Mouse (Mus musculus) ES-E14 (cell line): ENCODE results near the gene Fbxo33. TPM values are rescaled to one million over a fixed set of nuclear protein-coding genes. Genes with fewer than 3 reads are reported as not detected.

Experiments used
- DNase-seq: peaks from one replicate; pipeline ENCODE4 v3.0.0-alpha.2; 2013; ENCODE audit warnings: low read depth, low spot score
- H3K27ac ChIP-seq: 2 replicates; pipeline ENCODE4 v1.5.1; 2012; ENCODE audit warnings: low read depth, mild to moderate bottlenecking, low read length, moderate library complexity, mixed read lengths; ENCODE audit not compliant: poor library complexity, insufficient read depth, severe bottlenecking
- H3K36me3 ChIP-seq: 2 replicates; pipeline ENCODE4 v1.6.1; 2012; ENCODE audit warnings: mild to moderate bottlenecking, low read length, moderate library complexity, mixed read lengths; ENCODE audit not compliant: control insufficient read depth, poor library complexity, insufficient read depth, severe bottlenecking
- H3K4me1 ChIP-seq, 2 experiments: fragments of 150-350 bp in 1 of 2; sonication (generic) in 1 of 2; 2 replicates each; pipeline ENCODE4 v1.6.1; 2012; ENCODE audit warnings: low read length in 2 of 2, mild to moderate bottlenecking in 1 of 2, mixed read lengths in 1 of 2; ENCODE audit not compliant: control insufficient read depth in 2 of 2, insufficient read depth in 2 of 2, poor library complexity in 1 of 2
- H3K4me3 ChIP-seq, 2 experiments: fragments of 150-350 bp in 1 of 2; sonication (generic) in 1 of 2; 2 replicates each; pipeline ENCODE4 v1.5.1; 2012; ENCODE audit warnings: low read length in 2 of 2, low read depth in 1 of 2, mild to moderate bottlenecking in 1 of 2, mixed read lengths in 1 of 2; ENCODE audit not compliant: insufficient read depth in 1 of 2, poor library complexity in 1 of 2, severe bottlenecking in 1 of 2
- H3K9ac ChIP-seq: 2 replicates; pipeline ENCODE4 v1.6.1; 2012; ENCODE audit warnings: low read depth, mild to moderate bottlenecking, low read length, mixed read lengths; ENCODE audit not compliant: poor library complexity, insufficient read depth, severe bottlenecking
- H3K9me3 ChIP-seq: fragments of 150-350 bp; sonication (generic); 2 replicates; pipeline ENCODE4 v1.6.1; 2012; ENCODE audit warnings: low read depth, mild to moderate bottlenecking, low read length; ENCODE audit not compliant: control insufficient read depth, insufficient read depth
- CHD2 ChIP-seq: IDR thresholded peaks from 2 replicates; pipeline ENCODE4 v1.6.1; 2014; ENCODE audit warnings: mild to moderate bottlenecking, low read depth, low read length, inconsistent platforms
- HCFC1 ChIP-seq: IDR thresholded peaks from 2 replicates; pipeline ENCODE4 v1.6.1; 2012; ENCODE audit warnings: low read length, inconsistent platforms, borderline replicate concordance; ENCODE audit not compliant: insufficient read depth
- MAFK ChIP-seq: IDR thresholded peaks from 2 replicates; pipeline ENCODE4 v1.6.1; 2014; ENCODE audit warnings: mild to moderate bottlenecking, low read depth, low read length, inconsistent platforms; ENCODE audit not compliant: insufficient read depth
- ZC3H11A ChIP-seq: IDR thresholded peaks from 2 replicates; pipeline ENCODE4 v1.6.1; 2012; ENCODE audit warnings: low read depth, mild to moderate bottlenecking, inconsistent platforms, low read length, borderline replicate concordance
- ZNF384 ChIP-seq: IDR thresholded peaks from 2 replicates; pipeline ENCODE4 v1.6.1; 2012; ENCODE audit warnings: low read depth, low read length, inconsistent platforms
- in situ Hi-C, 2 experiments: fragments of 600-800 bp; cut with MboI; formaldehyde crosslinking; loops; one replicate each; pipeline ENCODE4 v1.15.1; 2025; ENCODE audit warnings: low sequenced_read_pairs in 2 of 2, inconsistent platforms in 1 of 2; ENCODE audit not compliant: unreplicated experiment in 2 of 2
- total RNA-seq: library from RNA; depleted of rRNA; stranded (reverse); fragments of 300-350 nt; gene quantifications from 2 replicates; pipeline ENCODE4 v1.2.3, GENCODE M21; 2012

Gene Fbxo33
- total RNA-seq, 1 experiment = 41.5 TPM

DNA sequence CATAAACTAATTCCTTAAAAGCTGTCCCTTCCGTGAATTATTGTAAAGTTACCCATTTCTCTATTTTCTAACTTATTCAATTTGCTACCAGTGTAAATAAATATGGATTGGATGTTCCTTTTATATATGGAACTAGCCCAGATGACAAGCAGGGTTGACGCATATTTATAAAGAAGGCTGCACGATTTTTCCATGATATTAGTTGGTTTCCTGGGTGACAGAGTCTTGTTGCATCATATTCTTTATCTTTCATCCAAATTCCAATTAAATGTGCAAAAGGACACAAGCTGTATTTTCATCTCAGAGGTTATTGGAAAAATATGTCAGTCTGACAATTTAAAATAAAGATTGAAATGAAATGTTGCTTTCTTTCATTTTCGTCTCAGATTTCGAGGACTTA, 18.9 kb upstream of the Fbxo33 start:
- Histone ChIP-seq H3K4me3 (no peak overlapping the region), H3K9ac (no peak overlapping the region), H3K36me3 (no peaks in the 10 kb centered on the region), H3K9me3 (no peaks in the 10 kb centered on the region), H3K4me1 (no peaks in the 10 kb centered on the region), H3K27ac (no peak overlapping the region)
- in situ Hi-C loops = no loop called here
- DNase-seq = no peak
- TF ChIP-seq ZC3H11A (no peak), HCFC1 (no peak), ZNF384 (no peak), MAFK (no peak), CHD2 (no peak)

GRCm38 (mm10) chr12:59228401-59228800, 8.9 kb upstream of the Fbxo33 start:
- H3K4me1 ChIP-seq = no peaks in the 10 kb centered on the region
- H3K4me3 ChIP-seq = no peak overlapping the region
- in situ Hi-C loops = no loop called here
- TF ChIP-seq MAFK (no peak), CHD2 (no peak), ZC3H11A (no peak), ZNF384 (no peak), HCFC1 (no peak)
- no peak for DNase-seq
- H3K9ac ChIP-seq = no peak overlapping the region
- H3K27ac ChIP-seq = no peak overlapping the region
- H3K36me3 ChIP-seq = no peaks in the 10 kb centered on the region
- no peaks in the 10 kb centered on the region for H3K9me3 ChIP-seq

- DNase-seq = no peak
- Histone ChIP-seq H3K36me3 (no peaks in the 10 kb centered on the region), H3K27ac (no peak overlapping the region; the same call in 1 of the 2 replicates), H3K4me1 (peaks cover 2 to 4% of the 10 kb centered on the region in 2 experiments; a peak in 3 of 4 replicates), H3K9me3 (no peaks in the 10 kb centered on the region), H3K4me3 (peak overlapping the region; percentile 89 to 99), H3K9ac (peak overlapping the region; percentile 96)
- in situ Hi-C loops = no loop called here
- peak; percentile 20; the same call in 1 of the 2 replicates for TF ChIP-seq HCFC1
- TF ChIP-seq MAFK = no peak
Observed at GRCm38 (mm10) chr12:59218640-59219321, 744 bp downstream of the Fbxo33 start.

DNA sequence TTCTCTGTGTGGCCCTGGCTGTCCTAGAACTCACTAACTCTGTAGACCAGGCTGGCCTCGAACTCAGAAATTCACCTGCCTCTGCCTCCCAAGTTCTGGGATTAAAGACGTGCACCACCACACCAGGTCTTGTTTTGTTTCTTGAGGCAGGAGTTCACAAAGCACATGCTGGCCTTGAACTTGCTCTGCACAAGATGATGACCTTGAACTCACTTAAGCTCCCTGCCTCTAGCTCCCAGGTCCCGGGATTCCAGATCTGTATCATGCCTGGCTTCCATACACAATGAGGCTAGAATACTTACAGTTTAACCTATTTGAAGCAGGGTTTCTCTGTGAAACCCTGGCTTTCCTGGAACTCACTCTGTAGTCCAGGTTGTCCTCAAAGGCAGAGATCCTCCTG, 2.2 kb downstream of the Fbxo33 start:
- no peaks in the 10 kb centered on the region for H3K36me3 ChIP-seq
- peaks cover 2 to 4% of the 10 kb centered on the region in 2 experiments; a peak in 3 of 4 replicates for H3K4me1 ChIP-seq
- no peak for TF ChIP-seq CHD2
- no peak for TF ChIP-seq HCFC1
- TF ChIP-seq MAFK = no peak
- no peak for TF ChIP-seq ZC3H11A
- no peak for TF ChIP-seq ZNF384
- no peak overlapping the region for H3K27ac ChIP-seq
- no peak overlapping the region for H3K9ac ChIP-seq
- no peak overlapping the region for H3K4me3 ChIP-seq
- in situ Hi-C loops = no loop called here
- H3K9me3 ChIP-seq = no peaks in the 10 kb centered on the region
- DNase-seq = no peak
